8 mouse cellular contexts compared by ENCODE assay signal in genomic region chr11:106612961-106613637, GRCm38 (mm10). TPM values are rescaled to one million over a fixed set of nuclear protein-coding genes. Genes with fewer than 3 reads are reported as not detected.
A peak's percentile ranks its signal among the peaks of the same experiment; 100 is the strongest.
DNase-seq lines count a peak whose midpoint lies in the region; ATAC-seq and TF ChIP-seq lines count a peak whose summit lies in the region.

Gene Tex2, minus strand, starts transcription at chr11:106613423.

- no peak for TF ChIP-seq POLR2A in bone marrow macrophage, adult 2 months (IDR thresholded peaks at IDR 0.05; ENCODE audit: borderline replicate concordance, low read depth, low read length)
- TF ChIP-seq POLR2A in embryonic fibroblast, embryonic 13.5 days (IDR thresholded peaks at IDR 0.05; ENCODE audit: low read depth, low read length) = peak; percentile 57

- ATAC-seq in kidney, embryonic 15.5 days (replicated peaks; ENCODE audit: low FRiP score) = peak; percentile 98
- peak; percentile 85 for ATAC-seq in monocyte, adult 5-6 weeks (replicated peaks; ENCODE audit: insufficient number of reproducible peaks, low FRiP score, low TSS enrichment, poor library complexity, severe bottlenecking)

- H3K27ac ChIP-seq in bone marrow macrophage, adult 2 months (ENCODE audit: insufficient read depth, low read depth, low read length) = peak within 1 kb of the TSS; percentile 88
- peak within 1 kb of the TSS; percentile 38; the same call in 1 of the 2 replicates for H3K27ac ChIP-seq in embryonic fibroblast, embryonic 13.5 days (ENCODE audit: insufficient read depth, low read length)
- peak within 1 kb of the TSS; percentile 89 for H3K27ac ChIP-seq in heart, embryonic 10.5 days
- H3K27ac ChIP-seq in kidney, embryonic 15.5 days = peak within 1 kb of the TSS; percentile 89

- peak; percentile 95 for DNase-seq in A20 (ENCODE audit: low read depth, low spot score)
- DNase-seq in heart, embryonic 10.5 days (ENCODE audit: low spot score) = peak; percentile 98
- DNase-seq in liver = peak; percentile 99
- DNase-seq in splenic B cell, adult 2 months (ENCODE audit: low read depth, low spot score) = peak; percentile 93

- peak within 1 kb of the TSS; percentile 94 for H3K9ac ChIP-seq in kidney, embryonic 15.5 days

- peaks cover 3% of the 10 kb centered on the region for H3K27me3 ChIP-seq in heart, embryonic 10.5 days (ENCODE audit: insufficient read depth, poor library complexity, severe bottlenecking)
- peaks cover 3% of the 10 kb centered on the region; the same call in 1 of the 2 replicates for H3K27me3 ChIP-seq in kidney, embryonic 15.5 days
- H3K27me3 ChIP-seq in splenic B cell, adult 2 months (ENCODE audit: control insufficient read depth, insufficient read depth, low read length, poor library complexity, severe bottlenecking) = no peaks in the 10 kb centered on the region

- H3K4me2 ChIP-seq in kidney, embryonic 15.5 days = peak within 1 kb of the TSS; percentile 93

- H3K4me3 ChIP-seq in bone marrow macrophage, adult 2 months (ENCODE audit: insufficient read depth, low read length) = peak within 1 kb of the TSS; percentile 98
- H3K4me3 ChIP-seq in embryonic fibroblast, embryonic 13.5 days (ENCODE audit: insufficient read depth, low read length) = peak within 1 kb of the TSS; percentile 90
- H3K4me3 ChIP-seq in heart, embryonic 10.5 days = peak within 1 kb of the TSS; percentile 91
- H3K4me3 ChIP-seq in kidney, embryonic 15.5 days (replicated peaks) = peak within 1 kb of the TSS; percentile 99

- no peak for TF ChIP-seq CTCF in bone marrow macrophage, adult 2 months (IDR thresholded peaks at IDR 0.05; ENCODE audit: low read depth, low read length)
- no peak for TF ChIP-seq CTCF in embryonic fibroblast, embryonic 13.5 days (IDR thresholded peaks at IDR 0.05; ENCODE audit: borderline replicate concordance, insufficient read depth, low read length)

- H3K4me1 ChIP-seq in bone marrow macrophage, adult 2 months (ENCODE audit: control insufficient read depth, insufficient read depth, low read length) = peaks cover 34% of the 10 kb centered on the region
- no peaks in the 10 kb centered on the region; the same call in 1 of the 2 replicates for H3K4me1 ChIP-seq in embryonic fibroblast, embryonic 13.5 days (ENCODE audit: control insufficient read depth, insufficient read depth, low read length)
- H3K4me1 ChIP-seq in heart, embryonic 10.5 days = peaks cover 49% of the 10 kb centered on the region
- peaks cover 25% of the 10 kb centered on the region for H3K4me1 ChIP-seq in kidney, embryonic 15.5 days

- 0% methylated on average over 42 of the region's 45 CpGs for WGBS in heart, embryonic 10.5 days
- under 1% methylated on average over 40 of the region's 45 CpGs for WGBS in kidney, embryonic 15.5 days

- no peaks in the 10 kb centered on the region for H3K9me3 ChIP-seq in heart, embryonic 10.5 days
- H3K9me3 ChIP-seq in kidney, embryonic 15.5 days (replicated peaks) = no peaks in the 10 kb centered on the region

- no peaks in the 10 kb centered on the region for H3K36me3 ChIP-seq in heart, embryonic 10.5 days
- no peaks in the 10 kb centered on the region for H3K36me3 ChIP-seq in kidney, embryonic 15.5 days
- no peaks in the 10 kb centered on the region for H3K36me3 ChIP-seq in splenic B cell, adult 2 months (ENCODE audit: control insufficient read depth, insufficient read depth, low read length, poor library complexity, severe bottlenecking)

RNA-seq across cellular contexts. Expression of gene Tex2, which starts in this region (rescaled TPM):
- 22.8 and 25.0 TPM in 2 replicates for polyA plus RNA-seq in bone marrow macrophage, adult 2 months (2012; ENCODE audit: insufficient read depth, insufficient read length, missing spikeins)
- polyA plus RNA-seq in embryonic fibroblast, embryonic 13.5 days (2011; ENCODE audit: insufficient read length, low read depth, missing spikeins) = 13.3 and 14.0 TPM in 2 replicates
- polyA plus RNA-seq in heart, embryonic 10.5 days (2016; fragmentation: Nextera tagmentation; extraction: Ambion mirVana) = 12.5 and 17.9 TPM in 2 replicates
- 8.5 and 9.3 TPM in 2 replicates for polyA plus RNA-seq in kidney, embryonic 15.5 days (2015; fragmentation: Nextera tagmentation; extraction: Ambion mirVana)
- 15.4 to 24.3 TPM (median 17.8 TPM) in 3 replicates for total RNA-seq in monocyte, adult 5-6 weeks (2017)

Comparison
In these comparisons a context has a peak if more than half of its experiments do, and no peak if none do; other contexts are left out.
1. Peak in every context shown above with its lines: DNase-seq, ATAC-seq, H3K4me3 ChIP-seq and H3K27ac ChIP-seq.
2. H3K27ac ChIP-seq: peak in every context shown above with its lines; median percentile 89 in heart, embryonic 10.5 days; 89 in kidney, embryonic 15.5 days; 88 in bone marrow macrophage, adult 2 months; 38 in embryonic fibroblast, embryonic 13.5 days.